Mouse (Mus musculus): ENCODE measurements around the gene Klkb1. TPM values are rescaled to one million over a fixed set of nuclear protein-coding genes. Genes with fewer than 3 reads are reported as not detected.

The Klkb1 gene
- total and polyA plus RNA-seq, 3 experiments: not detected

DNA sequence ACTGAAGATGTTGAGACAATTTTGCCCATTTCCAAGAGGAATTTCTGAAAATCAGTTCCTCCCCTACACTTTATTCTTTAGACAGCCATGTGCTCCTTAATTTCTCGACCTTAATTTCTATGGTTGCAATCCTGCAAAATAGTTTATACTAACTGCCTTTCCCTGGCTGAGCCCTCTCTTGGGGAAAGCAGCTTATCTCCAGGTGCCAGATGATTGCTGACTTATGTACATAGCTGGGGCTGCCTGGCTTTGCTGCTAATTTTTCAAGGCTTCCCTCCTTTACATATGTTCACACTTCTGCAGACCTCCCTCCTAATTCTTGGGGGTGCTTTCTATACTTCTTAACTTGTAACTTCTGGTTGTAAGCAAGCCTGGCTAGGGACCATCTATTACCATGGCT lies 26.3 kb upstream of the Klkb1 start:
- Histone ChIP-seq H3K36me3 (ENCODE audit: control insufficient read depth in 1 of 2, insufficient read depth in 2 of 2, low read length in 2 of 2) (no peaks in the 10 kb centered on the region), H3K79me2 (ENCODE audit: control insufficient read depth, insufficient read depth, low read length, poor library complexity) (no peaks in the 10 kb centered on the region), H3K9ac (ENCODE audit: control insufficient read depth, low read depth, low read length, poor library complexity, severe bottlenecking) (no peak overlapping the region), H3K4me1 (ENCODE audit: control insufficient read depth in 1 of 2, insufficient read depth in 2 of 2, low read length in 2 of 2) (no peaks in the 10 kb centered on the region), H3K27ac (ENCODE audit: control insufficient read depth, low read depth, low read length) (no peak overlapping the region), H3K9me3 (replicated peaks; ENCODE audit: insufficient read depth, low read length) (no peaks in the 10 kb centered on the region), H3K4me3 (ENCODE audit: control insufficient read depth in 1 of 2, insufficient read depth in 1 of 2, low read depth in 2 of 2, low read length in 2 of 2) (no peak overlapping the region), H3K27me3 (ENCODE audit: control insufficient read depth in 1 of 2, insufficient read depth in 2 of 2, low read length in 2 of 2) (no peaks in the 10 kb centered on the region)
- no peak for TF ChIP-seq NELFE (IDR thresholded peaks at IDR 0.05; ENCODE audit: low read depth, low read length)
- no peak for TF ChIP-seq MAX (IDR thresholded peaks at IDR 0.05; ENCODE audit: low read length)
- no peak for TF ChIP-seq BHLHE40 (IDR thresholded peaks at IDR 0.05; ENCODE audit: borderline replicate concordance, low read depth, low read length)
- TF ChIP-seq USF1 (IDR thresholded peaks at IDR 0.05; ENCODE audit: low read depth, low read length): no peak
- no peak for TF ChIP-seq HCFC1 (IDR thresholded peaks at IDR 0.05; ENCODE audit: low read depth, low read length)
- TF ChIP-seq MAZ (IDR thresholded peaks at IDR 0.05; ENCODE audit: low read depth, low read length): no peak
- no peak for DNase-seq (ENCODE audit: low read depth, low spot score)

DNA sequence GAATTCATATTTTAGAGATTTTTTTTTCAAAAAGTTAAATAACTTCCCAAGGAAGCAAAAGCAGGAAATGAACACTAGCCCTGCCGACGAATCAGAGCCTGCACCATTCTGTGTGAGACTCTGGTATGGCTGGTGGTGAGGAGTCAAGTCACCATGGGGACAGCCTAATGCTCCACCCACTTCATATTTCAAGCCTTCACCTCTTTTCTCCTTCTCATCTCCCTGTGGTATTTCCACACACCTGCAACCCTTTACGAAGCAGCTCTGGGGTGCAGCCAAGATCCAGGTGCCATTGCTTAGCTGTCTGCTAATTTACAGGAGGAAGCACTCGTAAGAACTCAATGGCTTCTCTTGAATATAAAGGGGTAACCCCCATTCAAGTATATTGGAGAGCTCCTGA lies 16.3 kb upstream of the Klkb1 start:
- no peaks in the 10 kb centered on the region for H3K79me2 ChIP-seq (ENCODE audit: control insufficient read depth, insufficient read depth, low read length, poor library complexity)
- H3K36me3 ChIP-seq (ENCODE audit: control insufficient read depth in 1 of 2, insufficient read depth in 2 of 2, low read length in 2 of 2): no peaks in the 10 kb centered on the region
- DNase-seq (ENCODE audit: low read depth, low spot score): no peak
- no peaks in the 10 kb centered on the region for H3K27me3 ChIP-seq (ENCODE audit: control insufficient read depth in 1 of 2, insufficient read depth in 2 of 2, low read length in 2 of 2)
- no peak overlapping the region for H3K27ac ChIP-seq (ENCODE audit: control insufficient read depth, low read depth, low read length)
- TF ChIP-seq MAX (IDR thresholded peaks at IDR 0.05; ENCODE audit: low read length): no peak
- no peak overlapping the region for H3K9ac ChIP-seq (ENCODE audit: control insufficient read depth, low read depth, low read length, poor library complexity, severe bottlenecking)
- H3K4me1 ChIP-seq (ENCODE audit: control insufficient read depth in 1 of 2, insufficient read depth in 2 of 2, low read length in 2 of 2): no peaks in the 10 kb centered on the region
- no peaks in the 10 kb centered on the region for H3K9me3 ChIP-seq (replicated peaks; ENCODE audit: insufficient read depth, low read length)
- H3K4me3 ChIP-seq (ENCODE audit: control insufficient read depth in 1 of 2, insufficient read depth in 1 of 2, low read depth in 2 of 2, low read length in 2 of 2): no peak overlapping the region

DNA sequence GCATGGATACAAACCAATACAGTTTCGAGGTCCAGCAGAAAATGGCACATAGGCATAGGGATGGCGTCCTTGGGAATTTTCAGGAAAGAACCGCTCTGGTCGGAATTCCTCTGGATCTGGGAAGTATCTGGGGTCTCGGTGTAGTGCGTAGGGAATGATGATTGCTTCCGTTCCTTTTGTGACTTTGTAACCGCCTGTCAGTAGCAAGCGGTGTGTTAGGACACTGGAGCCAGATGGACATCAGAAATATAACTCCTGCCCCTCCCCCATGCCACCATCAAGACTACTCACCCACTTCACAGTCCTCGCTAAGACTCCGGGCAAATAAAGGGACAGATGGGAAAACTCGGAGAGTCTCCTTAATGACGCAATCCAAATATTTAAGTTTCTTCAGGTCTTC lies 13.7 kb upstream of the Klkb1 start, which contains the start of gene Gm45753:
Gene Gm45753 (minus strand): TSS at position 101 of the 400 bp plus-strand sequence.
- H3K79me2 ChIP-seq (ENCODE audit: control insufficient read depth, insufficient read depth, low read length, poor library complexity): no peaks in the 10 kb centered on the region
- no peak within 1 kb of the TSS for H3K4me3 ChIP-seq (ENCODE audit: control insufficient read depth in 1 of 2, insufficient read depth in 1 of 2, low read depth in 2 of 2, low read length in 2 of 2)
- no peaks in the 10 kb centered on the region for H3K4me1 ChIP-seq (ENCODE audit: control insufficient read depth in 1 of 2, insufficient read depth in 2 of 2, low read length in 2 of 2)
- H3K36me3 ChIP-seq (ENCODE audit: control insufficient read depth in 1 of 2, insufficient read depth in 2 of 2, low read length in 2 of 2): no peaks in the 10 kb centered on the region
- DNase-seq (ENCODE audit: low read depth, low spot score): no peak
- TF ChIP-seq KAT2A (conservative IDR thresholded peaks at IDR 0.05; ENCODE audit: low read depth, low read length): no peak
- TF ChIP-seq USF2 (IDR thresholded peaks at IDR 0.05; ENCODE audit: borderline replicate concordance in 1 of 2, insufficient read depth in 1 of 2, low read depth in 1 of 2, low read length in 2 of 2): no peak
- no peak for TF ChIP-seq UBTF (IDR thresholded peaks at IDR 0.05; ENCODE audit: borderline replicate concordance, insufficient read depth, low read depth, low read length)
- no peak for TF ChIP-seq CHD1 (IDR thresholded peaks at IDR 0.05; ENCODE audit: low read depth, low read length)
- no peak for TF ChIP-seq GATA1 (IDR thresholded peaks at IDR 0.05; ENCODE audit: low read depth, low read length)
- no peak for TF ChIP-seq RAD21 (IDR thresholded peaks at IDR 0.05; ENCODE audit: low read depth, low read length)
- TF ChIP-seq JUND (IDR thresholded peaks at IDR 0.05; ENCODE audit: low read depth, low read length): no peak
- no peak for TF ChIP-seq MEF2A (IDR thresholded peaks at IDR 0.05; ENCODE audit: extremely low read depth, insufficient replicate concordance, low read depth, low read length, poor library complexity, severe bottlenecking)
- no peak for TF ChIP-seq RCOR1 (IDR thresholded peaks at IDR 0.05; ENCODE audit: low read depth, low read length)
- no peak for TF ChIP-seq SIN3A (IDR thresholded peaks at IDR 0.05; ENCODE audit: low read length)
- TF ChIP-seq TBP (IDR thresholded peaks at IDR 0.05; ENCODE audit: low read depth, low read length): no peak
- no peak for TF ChIP-seq E2F4 (IDR thresholded peaks at IDR 0.05; ENCODE audit: borderline replicate concordance, low read depth, low read length)
- TF ChIP-seq EP300 (IDR thresholded peaks at IDR 0.05; ENCODE audit: low read depth in 1 of 2, low read length in 2 of 2): no peak
- no peak for TF ChIP-seq CTCF (IDR thresholded peaks at IDR 0.05 in 2 of 3, conservative IDR thresholded peaks at IDR 0.05 in 1 of 3; ENCODE audit: control insufficient read depth in 1 of 3, insufficient read depth in 1 of 3, low read depth in 2 of 3, low read length in 3 of 3, poor library complexity in 1 of 3, severe bottlenecking in 1 of 3)
- no peak for TF ChIP-seq ZNF384 (IDR thresholded peaks at IDR 0.05; ENCODE audit: low read depth, low read length)
- no peak for TF ChIP-seq TAL1 (IDR thresholded peaks at IDR 0.05; ENCODE audit: low read length)
- no peak for TF ChIP-seq NRF1 (IDR thresholded peaks at IDR 0.05; ENCODE audit: insufficient read depth, low read depth, low read length, poor library complexity, severe bottlenecking)
- TF ChIP-seq MYB (IDR thresholded peaks at IDR 0.05; ENCODE audit: low read depth, low read length): no peak
- no peak for TF ChIP-seq POLR2A (IDR thresholded peaks at IDR 0.05; ENCODE audit: control insufficient read depth in 1 of 2, insufficient read depth in 1 of 2, low read depth in 1 of 2, low read length in 2 of 2, poor library complexity in 1 of 2)
- H3K27ac ChIP-seq (ENCODE audit: control insufficient read depth, low read depth, low read length): no peak within 1 kb of the TSS
- H3K9me3 ChIP-seq (replicated peaks; ENCODE audit: insufficient read depth, low read length): no peaks in the 10 kb centered on the region
- H3K27me3 ChIP-seq (ENCODE audit: control insufficient read depth in 1 of 2, insufficient read depth in 2 of 2, low read length in 2 of 2): no peaks in the 10 kb centered on the region
- no peak within 1 kb of the TSS for H3K9ac ChIP-seq (ENCODE audit: control insufficient read depth, low read depth, low read length, poor library complexity, severe bottlenecking)
